In the genomic region with DNA sequence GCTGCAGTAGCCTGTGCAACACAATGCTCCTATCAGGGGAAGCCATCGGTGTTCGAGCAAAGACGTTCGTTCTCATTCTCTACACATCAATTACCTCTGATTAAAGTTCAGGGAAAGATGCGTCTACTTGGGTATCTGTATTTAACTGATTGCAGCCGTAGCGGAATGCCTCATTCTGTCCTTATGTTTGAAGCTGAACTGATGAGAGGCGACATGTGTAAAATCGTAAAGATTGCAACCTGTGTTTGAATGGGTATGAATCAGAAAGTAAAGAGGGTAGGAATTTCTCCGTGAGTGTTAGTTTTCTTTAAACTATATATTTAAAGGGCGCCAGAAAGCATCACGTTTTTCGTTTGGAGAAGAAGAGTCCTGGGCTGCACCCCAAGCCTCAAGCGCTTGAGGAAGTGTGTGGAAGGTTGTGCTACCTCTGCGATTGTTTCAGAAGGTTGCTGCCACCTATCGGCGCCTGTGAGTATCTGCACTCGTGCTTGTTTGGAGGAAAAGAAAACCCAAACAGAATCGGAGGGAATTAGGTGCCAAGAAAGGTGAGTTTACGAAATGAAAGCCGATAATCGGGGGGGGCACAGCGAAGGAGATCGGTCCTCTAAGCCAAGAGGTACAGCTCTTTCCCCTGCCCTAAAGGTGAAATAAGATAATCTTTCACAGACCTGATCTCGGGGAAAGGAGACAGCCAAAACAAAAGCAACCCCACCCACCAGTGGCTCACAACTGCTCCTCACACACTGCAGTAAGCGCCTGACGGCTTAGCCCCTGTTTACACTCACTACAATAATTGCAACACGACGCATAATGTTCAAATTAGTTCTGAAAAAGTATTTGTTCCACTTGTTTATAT, we compare ENCODE assay signal across 8 mouse cellular contexts.
A peak's percentile ranks its signal among the peaks of the same experiment; 100 is the strongest.
DNase-seq lines count a peak whose midpoint lies in the region; ATAC-seq and TF ChIP-seq lines count a peak whose summit lies in the region.

No protein-coding gene starts in this region.

- ATAC-seq in limb, embryonic 12.5 days (ENCODE audit: insufficient number of reproducible peaks, insufficient read depth, low FRiP score, low TSS enrichment, low read depth): 0 out of 2 replicates have a peak, but pooled peaks have one; percentile 52
- peak; percentile 90 for ATAC-seq in midbrain, embryonic 13.5 days

- TF ChIP-seq CTCF in heart, adult 2 months (IDR thresholded peaks at IDR 0.05): peak; percentile 86

- TF ChIP-seq POLR2A in heart, adult 2 months (IDR thresholded peaks at IDR 0.05; ENCODE audit: insufficient read depth, low read depth, low read length): no peak

- H3K4me2 ChIP-seq in limb, embryonic 12.5 days: peak overlapping the region; percentile 46
- H3K4me2 ChIP-seq in midbrain, embryonic 13.5 days (replicated peaks): peak overlapping the region; percentile 50

- TF ChIP-seq EP300 in heart, adult 2 months (IDR thresholded peaks at IDR 0.05; ENCODE audit: insufficient read depth, low read depth, low read length): no peak

- H3K4me3 ChIP-seq in heart, adult 2 months: peak overlapping the region; percentile 37
- peak overlapping the region; percentile 36 for H3K4me3 ChIP-seq in limb, embryonic 12.5 days (replicated peaks)
- peak overlapping the region; percentile 37 for H3K4me3 ChIP-seq in midbrain, embryonic 13.5 days (replicated peaks)

- no peak overlapping the region for H3K27ac ChIP-seq in heart, adult 2 months
- no peak overlapping the region for H3K27ac ChIP-seq in limb, embryonic 12.5 days
- H3K27ac ChIP-seq in midbrain, embryonic 13.5 days: no peak overlapping the region

- H3K9ac ChIP-seq in heart, adult 2 months (ENCODE audit: low read depth, low read length): no peak overlapping the region
- H3K9ac ChIP-seq in limb, embryonic 12.5 days (replicated peaks): peak overlapping the region; percentile 42; the same call in 1 of the 2 replicates
- peak overlapping the region; percentile 28 for H3K9ac ChIP-seq in midbrain, embryonic 13.5 days (replicated peaks)

- H3K79me2 ChIP-seq in heart, adult 2 months (replicated peaks; ENCODE audit: control insufficient read depth, insufficient read depth, low read length): no peaks in the 10 kb centered on the region

- 29% methylated on average over 29 of the region's 29 CpGs for WGBS in heart, adult 2 months
- WGBS in limb, embryonic 12.5 days: 33% methylated on average over 29 of the region's 29 CpGs
- WGBS in midbrain, embryonic 13.5 days: 28% methylated on average over 29 of the region's 29 CpGs

- H3K4me1 ChIP-seq in heart, adult 2 months (ENCODE audit: control insufficient read depth, insufficient read depth, low read length): no peaks in the 10 kb centered on the region
- no peaks in the 10 kb centered on the region for H3K4me1 ChIP-seq in limb, embryonic 12.5 days (replicated peaks)
- H3K4me1 ChIP-seq in midbrain, embryonic 13.5 days (replicated peaks): no peaks in the 10 kb centered on the region

- no peaks in the 10 kb centered on the region for H3K27me3 ChIP-seq in heart, adult 2 months (ENCODE audit: control insufficient read depth, insufficient read depth, low read length)
- H3K27me3 ChIP-seq in limb, embryonic 12.5 days: peaks cover 11% of the 10 kb centered on the region; the same call in 1 of the 2 replicates
- H3K27me3 ChIP-seq in midbrain, embryonic 13.5 days: peaks cover 15% of the 10 kb centered on the region; the same call in 1 of the 2 replicates

- no peaks in the 10 kb centered on the region for H3K9me3 ChIP-seq in limb, embryonic 12.5 days
- no peaks in the 10 kb centered on the region for H3K9me3 ChIP-seq in midbrain, embryonic 13.5 days

- peak; percentile 7 for DNase-seq in 3134 (ENCODE audit: extremely low read depth, insufficient read length, low spot score)
- peak; percentile 31 for DNase-seq in adrenal gland, adult 2 months
- peak; percentile 85 for DNase-seq in embryo, embryonic 11 days
- DNase-seq in heart, adult 2 months: peak; percentile 30 to 57
- peak; percentile 20 to 34 for DNase-seq in kidney, adult 8-10 months
- DNase-seq in spleen, postnatal 10 days (ENCODE audit: low spot score in 2 of 2): peak; percentile 5 to 64

- no peaks in the 10 kb centered on the region for H3K36me3 ChIP-seq in heart, adult 2 months (ENCODE audit: control insufficient read depth, insufficient read depth, low read length)
- H3K36me3 ChIP-seq in limb, embryonic 12.5 days: no peaks in the 10 kb centered on the region
- no peaks in the 10 kb centered on the region for H3K36me3 ChIP-seq in midbrain, embryonic 13.5 days

- intact Hi-C loops in heart, adult 2 months (cut with DNase I): loop anchor here (5.0 kb wide), 1 partner anchor 43 kb away; no protein-coding TSS in a partner anchor

Comparison
In these comparisons a context has a peak if more than half of its experiments do, and no peak if none do; other contexts are left out.
1. DNase-seq: peak in every context shown above with its lines; median percentile 85 in embryo, embryonic 11 days; 44 in heart, adult 2 months; 34 in spleen, postnatal 10 days; 31 in adrenal gland, adult 2 months; 27 in kidney, adult 8-10 months; 7 in 3134.